Mouse (Mus musculus) heart, postnatal 0 days (tissue): Measurements from ENCODE around the gene Rita1.

Source experiments
- CTCF ChIP-seq: IDR thresholded peaks from 2 replicates; pipeline ENCODE4 v1.5.1; 2016; ENCODE audit warnings: antibody characterized with exemption, control low read depth, low read depth
- EP300 ChIP-seq: IDR thresholded peaks from 2 replicates; pipeline ENCODE4 v1.6.1; 2016; ENCODE audit warnings: antibody characterized with exemption, low read depth

GRCm38 (mm10) chr5:120603515-120603914 lies 8.9 kb downstream of the Rita1 start:
- TF ChIP-seq CTCF, result no peak
- TF ChIP-seq EP300, result no peak
